Mouse (Mus musculus) lung, embryonic 16.5 days (tissue): Measurements from ENCODE around the gene Trim8. TPM values are rescaled to one million over a fixed set of nuclear protein-coding genes. Genes with fewer than 3 reads are reported as not detected.
A peak's percentile ranks its signal among the peaks of the same experiment; 100 is the strongest.

Experiments used
- ATAC-seq: fragments of 200-750 bp; cut with Nextera tagmentation; 2 replicates; pipeline ENCODE4 v1.8.0; 2017; ENCODE audit warnings: low read depth, mild to moderate bottlenecking, moderate library complexity
- H3K27ac ChIP-seq: fragments of 300-500 bp; sonication (generic); 2 replicates; pipeline ENCODE4 v1.5.1; 2014; ENCODE audit warnings: mild to moderate bottlenecking, control low read depth, low read length
- H3K27me3 ChIP-seq: fragments of 300-500 bp; sonication (generic); 2 replicates; pipeline ENCODE4 v1.6.1; 2014; ENCODE audit warnings: low read depth, low read length, mixed read lengths; ENCODE audit not compliant: control insufficient read depth, insufficient read depth
- H3K36me3 ChIP-seq: fragments of 300-500 bp; sonication (generic); 2 replicates; pipeline ENCODE4 v1.6.1; 2014; ENCODE audit warnings: low read length; ENCODE audit not compliant: control insufficient read depth, insufficient read depth
- H3K4me1 ChIP-seq: fragments of 300-500 bp; sonication (generic); replicated peaks from 2 replicates; pipeline ENCODE4 v1.6.1; 2014; ENCODE audit warnings: low read length, mixed read lengths; ENCODE audit not compliant: control insufficient read depth, insufficient read depth
- H3K4me2 ChIP-seq: fragments of 300-500 bp; sonication (generic); 2 replicates; pipeline ENCODE4 v1.6.1; 2014; ENCODE audit warnings: low read depth, low read length, control low read depth
- H3K4me3 ChIP-seq: fragments of 300-500 bp; sonication (generic); 2 replicates; pipeline ENCODE4 v1.5.1; 2014; ENCODE audit warnings: mild to moderate bottlenecking, low read length, control low read depth
- H3K9ac ChIP-seq: fragments of 300-500 bp; sonication (generic); 2 replicates; pipeline ENCODE4 v1.6.1; 2014; ENCODE audit warnings: low read length, control low read depth
- H3K9me3 ChIP-seq: fragments of 300-500 bp; sonication (generic); 2 replicates; pipeline ENCODE4 v1.6.1; 2016; ENCODE audit warnings: low read length; ENCODE audit not compliant: control insufficient read depth
- WGBS: fragments of 180-500 bp; shearing (Covaris S2); extraction: QIAGEN DNeasy Blood & Tissue Kit; methylation state at CpG from one replicate; pipeline ENCODE4 v1.1.7; 2014; 5-methylcytosine and 5-hydroxymethylcytosine counted together
- polyA plus RNA-seq: library from polyadenylated mRNA; unstranded; fragments of >200 nt; fragmentation: Nextera tagmentation; extraction: Ambion mirVana; gene quantifications from 2 replicates; pipeline ENCODE4 v1.2.1, GENCODE M21; 2015

Gene Trim8
- polyA plus RNA-seq, 1 experiment from 2014 or later = 24.9 TPM

DNA sequence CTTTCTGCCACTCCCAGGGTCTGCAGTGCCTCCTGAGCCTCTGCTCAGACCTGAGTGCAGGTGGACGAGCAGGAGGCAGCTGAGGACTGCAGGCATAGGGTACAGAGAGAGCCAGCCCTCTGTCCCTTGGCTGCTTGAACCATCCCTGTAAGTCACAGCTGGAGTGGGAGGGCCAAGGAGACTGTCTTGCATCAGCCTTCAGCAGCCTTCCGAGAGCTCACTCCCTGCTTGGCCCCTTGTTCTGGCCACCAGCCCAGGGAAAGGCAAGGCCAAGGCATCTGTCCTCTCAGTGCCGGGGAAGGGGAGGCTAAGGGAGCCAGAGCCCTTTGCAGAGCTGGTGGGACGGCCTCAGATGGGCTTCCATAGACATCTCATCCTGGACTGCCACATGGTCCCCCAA is 23.3 kb upstream of the Trim8 start:
- H3K4me1 ChIP-seq = peaks cover 57% of the 10 kb centered on the region
- 0 out of 2 replicates have a peak, but pooled peaks have one; percentile 3 for ATAC-seq
- peak overlapping the region; percentile 96 for H3K27ac ChIP-seq
- WGBS = 53% methylated on average over 4 of the region's 4 CpGs
- no peak overlapping the region for H3K4me2 ChIP-seq
- no peak overlapping the region for H3K4me3 ChIP-seq
- H3K9me3 ChIP-seq = no peaks in the 10 kb centered on the region
- H3K9ac ChIP-seq = peak overlapping the region; percentile 54; the same call in 1 of the 2 replicates
- H3K27me3 ChIP-seq = no peaks in the 10 kb centered on the region
- peaks cover 22% of the 10 kb centered on the region for H3K36me3 ChIP-seq

DNA sequence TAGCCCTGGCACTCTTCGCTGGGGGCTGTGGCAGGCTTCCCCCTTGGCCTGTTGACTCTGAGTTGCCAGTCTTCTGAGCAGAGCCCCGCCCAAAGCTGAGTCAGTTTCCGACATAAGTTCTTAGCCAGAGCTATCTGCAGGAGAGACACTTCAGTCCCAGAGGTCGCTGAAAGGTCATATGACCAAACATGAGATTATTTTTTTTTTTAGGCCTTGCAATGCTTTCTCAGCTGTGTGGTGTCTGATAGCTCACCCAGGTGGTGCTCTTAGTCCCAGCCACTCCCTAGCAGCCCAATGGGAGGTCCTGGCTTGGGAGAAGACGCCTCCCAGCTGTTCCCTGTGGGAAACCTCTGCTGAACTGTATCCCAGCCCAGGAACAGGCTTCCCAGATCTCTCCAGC is 22.7 kb upstream of the Trim8 start:
- no peaks in the 10 kb centered on the region for H3K27me3 ChIP-seq
- peak overlapping the region; percentile 96 for H3K27ac ChIP-seq
- 15% methylated on average over 5 of the region's 5 CpGs for WGBS
- peak overlapping the region; percentile 54 for H3K9ac ChIP-seq
- H3K4me2 ChIP-seq = no peak overlapping the region
- peaks cover 17% of the 10 kb centered on the region for H3K36me3 ChIP-seq
- H3K9me3 ChIP-seq = no peaks in the 10 kb centered on the region
- peaks cover 63% of the 10 kb centered on the region for H3K4me1 ChIP-seq
- ATAC-seq = peak; percentile 58
- H3K4me3 ChIP-seq = no peak overlapping the region

DNA sequence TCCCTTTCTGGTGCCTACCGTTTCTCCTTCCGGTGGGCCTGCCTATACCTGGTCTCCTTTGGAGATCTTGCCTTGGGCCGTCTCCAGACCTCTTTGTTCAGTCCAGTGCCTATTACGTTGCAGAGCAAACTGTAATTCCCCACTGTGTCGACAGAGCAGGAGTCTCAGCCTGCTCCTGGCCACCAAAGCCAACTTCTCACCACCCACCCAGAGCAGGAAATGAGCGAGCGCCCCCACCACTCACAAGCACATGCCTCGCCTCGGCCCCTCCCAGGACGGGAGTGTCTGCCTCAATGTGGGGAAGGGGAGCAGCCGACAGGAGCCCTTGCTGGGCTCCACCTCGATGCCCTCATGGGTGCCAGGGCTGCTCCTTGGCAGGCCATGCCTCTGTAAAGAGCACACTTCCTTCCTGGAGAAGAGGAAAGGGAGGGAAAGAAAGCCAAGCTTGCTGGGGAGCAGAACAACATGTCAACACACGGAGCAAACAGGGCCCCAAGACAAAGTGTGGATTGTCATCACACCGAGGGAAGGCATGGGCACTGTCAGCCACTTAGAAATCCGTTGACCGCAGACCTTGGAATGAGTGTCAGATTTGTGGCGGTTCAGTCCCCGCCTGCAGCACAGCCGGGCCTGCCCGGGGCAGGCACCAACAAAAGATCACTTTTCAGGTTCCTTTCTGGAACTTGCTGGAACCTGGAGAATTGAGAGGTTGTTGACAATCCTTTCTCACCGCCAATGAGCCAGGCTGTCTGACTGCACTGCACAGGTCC is 22.0 kb upstream of the Trim8 start:
- Histone ChIP-seq H3K27me3 (no peaks in the 10 kb centered on the region), H3K9ac (peak overlapping the region; percentile 54), H3K9me3 (no peaks in the 10 kb centered on the region), H3K4me2 (no peak overlapping the region), H3K4me3 (no peak overlapping the region), H3K36me3 (peaks cover 14% of the 10 kb centered on the region), H3K27ac (peak overlapping the region; percentile 96), H3K4me1 (peaks cover 70% of the 10 kb centered on the region)
- 29% methylated on average over 21 of the region's 21 CpGs for WGBS
- ATAC-seq = peak; percentile 56

DNA sequence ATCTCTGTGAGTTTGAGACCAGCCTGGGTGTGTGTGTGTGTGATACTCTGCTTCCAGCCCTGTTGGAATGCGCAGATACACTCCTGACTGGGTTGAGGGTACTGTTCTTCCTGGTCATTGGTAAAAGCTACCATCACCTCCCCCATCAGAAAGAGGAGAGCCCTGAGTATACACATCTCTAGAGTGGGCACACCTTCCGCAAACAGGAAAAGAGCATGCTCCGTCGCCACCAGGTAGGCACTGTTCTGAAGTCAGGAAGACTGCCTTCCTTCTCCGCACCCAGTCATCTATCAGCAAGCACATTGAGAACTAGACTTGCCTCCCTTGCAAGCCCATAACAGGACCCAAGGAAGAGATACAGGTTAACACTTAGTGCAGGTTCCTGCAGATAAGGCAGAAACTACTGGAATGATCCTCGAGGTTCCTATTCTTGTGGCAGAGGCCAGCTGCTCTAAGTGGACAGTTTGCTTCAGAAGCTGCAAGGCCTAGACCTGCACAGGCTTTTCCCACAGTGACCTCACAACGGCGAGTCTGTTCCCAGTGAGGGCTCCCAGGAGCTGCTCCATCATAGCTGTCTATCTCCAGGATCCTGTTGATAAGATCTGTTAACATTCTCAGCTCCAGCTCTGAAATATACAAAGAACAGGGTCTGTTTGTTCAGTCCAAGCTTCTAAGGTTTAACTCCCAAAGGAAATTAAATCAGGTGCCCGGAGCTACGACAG is 20.7 kb upstream of the Trim8 start:
- H3K9ac ChIP-seq = no peak overlapping the region; the same call in 1 of the 2 replicates
- H3K27ac ChIP-seq = peak overlapping the region; percentile 96
- H3K27me3 ChIP-seq = no peaks in the 10 kb centered on the region
- ATAC-seq = no peak
- H3K4me1 ChIP-seq = peaks cover 80% of the 10 kb centered on the region
- 41% methylated on average over 10 of the region's 10 CpGs for WGBS
- H3K4me2 ChIP-seq = no peak overlapping the region
- H3K36me3 ChIP-seq = peaks cover 10% of the 10 kb centered on the region
- no peaks in the 10 kb centered on the region for H3K9me3 ChIP-seq
- H3K4me3 ChIP-seq = no peak overlapping the region

DNA sequence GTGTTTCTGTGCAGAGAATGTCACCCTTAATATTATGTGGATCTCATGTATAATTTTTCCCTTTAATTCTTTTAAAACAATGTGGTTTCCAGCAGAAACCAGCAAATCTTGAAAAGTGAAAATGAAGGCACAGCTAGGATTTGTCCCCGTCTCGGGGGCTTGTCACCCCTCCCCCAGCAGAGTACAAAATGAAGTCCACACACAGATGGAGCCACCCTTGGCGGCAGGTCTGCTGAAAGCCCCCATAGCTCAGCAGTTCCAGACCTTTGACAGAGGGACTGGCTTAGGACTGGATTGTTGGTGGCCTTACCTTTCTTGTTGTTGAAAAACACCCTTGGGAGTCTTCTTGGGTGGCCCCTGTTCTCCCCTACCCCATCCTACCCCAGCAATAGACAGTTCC is 20.1 kb upstream of the Trim8 start:
- Histone ChIP-seq H3K9me3 (no peaks in the 10 kb centered on the region), H3K4me1 (peaks cover 83% of the 10 kb centered on the region), H3K27me3 (no peaks in the 10 kb centered on the region), H3K36me3 (peaks cover 9% of the 10 kb centered on the region), H3K27ac (peak overlapping the region; percentile 96), H3K4me2 (no peak overlapping the region), H3K9ac (peak overlapping the region; percentile 1; the same call in 1 of the 2 replicates), H3K4me3 (no peak overlapping the region)
- no peak for ATAC-seq
- 19% methylated on average over 3 of the region's 3 CpGs for WGBS

DNA sequence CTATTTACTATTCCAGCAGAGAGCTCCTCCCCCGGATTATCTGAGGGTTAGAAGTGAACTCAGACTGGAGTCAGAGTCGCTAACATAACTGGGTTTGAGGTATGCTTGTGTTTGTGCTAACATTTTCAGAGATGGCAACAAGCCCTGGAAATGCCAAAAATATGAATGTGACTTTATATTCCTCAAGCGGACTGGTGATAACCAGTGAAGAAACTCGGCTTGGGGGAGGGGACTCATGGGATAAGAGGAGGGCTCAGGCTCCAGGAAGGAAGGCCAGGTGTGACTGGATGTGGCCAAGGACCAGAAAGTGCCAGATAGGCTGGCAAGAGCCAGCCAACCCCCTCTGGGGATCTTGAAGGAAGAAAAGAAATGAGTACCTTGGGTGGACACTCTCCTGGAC is 19.7 kb upstream of the Trim8 start:
- 0 out of 2 replicates have a peak overlapping the region, but pooled peaks have one; percentile 1 for H3K9ac ChIP-seq
- no peak overlapping the region for H3K4me2 ChIP-seq
- no peak for ATAC-seq
- WGBS = 9% methylated on average over 4 of the region's 4 CpGs
- no peaks in the 10 kb centered on the region for H3K27me3 ChIP-seq
- peaks cover 9% of the 10 kb centered on the region for H3K36me3 ChIP-seq
- H3K9me3 ChIP-seq = no peaks in the 10 kb centered on the region
- no peak overlapping the region for H3K4me3 ChIP-seq
- H3K4me1 ChIP-seq = peaks cover 85% of the 10 kb centered on the region
- peak overlapping the region; percentile 96 for H3K27ac ChIP-seq

DNA sequence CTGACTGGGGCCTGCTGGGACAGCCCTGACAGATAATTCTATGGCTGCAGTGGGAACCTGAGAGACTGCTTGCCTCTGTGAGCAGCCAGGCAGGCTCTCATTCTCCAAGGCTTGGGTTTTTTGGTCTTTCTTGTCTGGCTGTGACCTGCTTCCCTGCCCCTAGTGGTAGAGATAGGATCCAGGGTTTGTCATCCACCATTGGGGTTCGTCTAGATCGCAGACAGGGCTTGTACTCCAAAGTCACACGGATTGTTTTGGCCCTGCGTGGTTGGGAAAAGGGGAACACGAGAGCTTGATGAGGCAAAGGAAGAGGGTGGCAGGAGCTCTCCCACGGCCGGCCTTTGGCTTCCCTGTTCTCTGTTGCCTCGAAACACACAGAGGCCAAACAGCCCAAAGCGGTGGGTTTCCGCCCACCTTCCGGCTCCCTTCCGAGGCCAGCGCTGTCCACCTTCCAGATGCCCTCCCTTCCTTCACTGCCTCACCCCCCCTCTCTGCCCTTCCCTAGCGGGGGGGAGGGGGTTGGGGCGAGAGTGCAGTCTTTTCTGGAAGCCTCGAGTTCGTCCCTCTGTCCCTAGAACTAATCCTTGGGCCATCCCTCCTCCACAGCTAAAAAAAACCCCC is 18.5 kb upstream of the Trim8 start:
- Histone ChIP-seq H3K4me3 (no peak overlapping the region), H3K27me3 (no peaks in the 10 kb centered on the region), H3K36me3 (peaks cover 5% of the 10 kb centered on the region; the same call in 1 of the 2 replicates), H3K9me3 (no peaks in the 10 kb centered on the region), H3K4me1 (peaks cover 88% of the 10 kb centered on the region), H3K27ac (peak overlapping the region; percentile 47), H3K9ac (peak overlapping the region; percentile 48), H3K4me2 (no peak overlapping the region)
- no peak for ATAC-seq
- WGBS = 35% methylated on average over 15 of the region's 17 CpGs

DNA sequence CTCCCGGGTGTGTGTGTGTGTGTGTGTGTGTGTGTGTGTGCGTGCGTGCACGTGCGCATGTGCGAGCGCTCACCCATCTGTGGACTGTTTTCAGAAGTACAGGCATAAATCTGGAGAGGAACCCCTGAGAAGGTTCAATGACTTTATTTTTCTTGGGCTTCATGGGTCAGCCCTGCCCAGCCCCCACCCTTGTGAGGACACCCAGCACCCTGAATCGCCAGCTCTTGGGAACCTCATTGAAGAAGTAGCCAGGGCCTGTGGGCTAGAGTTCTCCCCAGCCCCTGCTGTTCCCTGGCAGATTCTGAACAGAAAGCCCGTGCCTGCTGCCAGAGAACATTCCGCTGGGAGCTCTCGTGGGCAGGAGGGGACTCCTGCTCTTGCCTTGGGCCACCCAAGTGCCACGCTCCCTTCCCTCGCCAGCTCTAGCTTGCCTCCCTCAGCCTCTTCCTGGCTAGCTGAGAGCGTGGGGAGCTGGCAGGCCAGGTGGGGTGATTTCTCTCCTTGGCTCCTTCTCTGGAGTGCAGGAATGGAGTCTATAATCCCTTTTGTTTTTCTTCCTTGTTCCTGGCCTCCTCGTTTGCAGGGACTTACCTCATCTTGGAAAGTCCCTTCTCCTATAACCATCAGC is 17.7 kb upstream of the Trim8 start:
- H3K4me1 ChIP-seq = peaks cover 80% of the 10 kb centered on the region
- H3K36me3 ChIP-seq = no peaks in the 10 kb centered on the region
- H3K4me2 ChIP-seq = no peak overlapping the region
- peak overlapping the region; percentile 87 for H3K27ac ChIP-seq
- no peak for ATAC-seq
- peak overlapping the region; percentile 41; the same call in 1 of the 2 replicates for H3K9ac ChIP-seq
- 63% methylated on average over 15 of the region's 15 CpGs for WGBS
- no peaks in the 10 kb centered on the region for H3K9me3 ChIP-seq
- no peaks in the 10 kb centered on the region for H3K27me3 ChIP-seq
- no peak overlapping the region for H3K4me3 ChIP-seq
